Mouse (Mus musculus): ENCODE results near the gene AI854703.

GRCm38 (mm10) chr6:48669446-48669969, 42.9 kb downstream of the AI854703 start:
- TF ChIP-seq CTCF (IDR thresholded peaks at IDR 0.05; ENCODE audit: extremely low read depth, insufficient read length, insufficient replicate concordance, low read depth, low read length) (no peak), POLR2A (IDR thresholded peaks at IDR 0.05; ENCODE audit: low read depth, low read length) (no peak)

Data from small intestine, adult 2 months (tissue).